Mouse (Mus musculus) neural tube, embryonic 10.5 days (tissue): ENCODE data around the gene U2af2.

Source experiments
- DNase-seq: peaks from one replicate; pipeline ENCODE4 v3.0.0-alpha.2; 2017; ENCODE audit warnings: low spot score; ENCODE audit errors: extremely low spot score

Gene U2af2

GRCm38 (mm10) chr7:5037026-5037425 lies 24.9 kb upstream of the U2af2 start:
- no peak for DNase-seq

GRCm38 (mm10) chr7:5037467-5037866 lies 24.5 kb upstream of the U2af2 start:
- no peak for DNase-seq

DNA sequence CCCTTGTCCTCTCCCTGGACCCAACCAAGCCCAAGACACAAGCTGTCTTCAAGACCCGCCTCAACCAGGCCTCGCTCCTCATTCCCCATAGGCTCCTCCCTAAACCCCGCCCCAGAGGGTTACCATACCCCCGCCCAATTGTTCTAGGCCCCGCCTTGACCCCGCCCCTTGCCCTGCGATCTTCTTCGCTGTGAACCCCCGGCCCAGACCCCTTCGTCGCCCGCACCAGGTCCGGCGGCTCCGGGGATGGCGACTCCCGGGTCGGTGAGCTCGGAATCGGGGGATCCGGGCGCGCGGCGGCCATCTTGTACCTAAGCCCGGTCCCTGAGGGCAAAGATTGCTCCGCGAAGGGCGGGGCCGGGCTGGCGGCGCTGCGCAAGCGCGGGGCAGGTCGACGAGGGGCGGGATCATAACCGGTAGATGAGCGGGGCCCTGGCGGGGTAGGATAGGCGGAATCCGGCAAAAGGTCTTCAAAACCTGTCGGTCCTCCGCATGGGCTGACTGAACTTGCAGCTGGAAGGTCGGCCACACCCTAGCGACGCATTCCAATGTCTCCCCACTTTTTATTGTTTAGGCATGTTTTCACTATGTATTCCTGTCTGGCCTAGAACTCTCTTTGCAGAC lies 23.7 kb upstream of the U2af2 start, which contains the start of gene Zfp784:
Gene Zfp784, minus strand, starts transcription at position 338 of the 624 bp plus-strand sequence.
- peak; percentile 94 for DNase-seq

DNA sequence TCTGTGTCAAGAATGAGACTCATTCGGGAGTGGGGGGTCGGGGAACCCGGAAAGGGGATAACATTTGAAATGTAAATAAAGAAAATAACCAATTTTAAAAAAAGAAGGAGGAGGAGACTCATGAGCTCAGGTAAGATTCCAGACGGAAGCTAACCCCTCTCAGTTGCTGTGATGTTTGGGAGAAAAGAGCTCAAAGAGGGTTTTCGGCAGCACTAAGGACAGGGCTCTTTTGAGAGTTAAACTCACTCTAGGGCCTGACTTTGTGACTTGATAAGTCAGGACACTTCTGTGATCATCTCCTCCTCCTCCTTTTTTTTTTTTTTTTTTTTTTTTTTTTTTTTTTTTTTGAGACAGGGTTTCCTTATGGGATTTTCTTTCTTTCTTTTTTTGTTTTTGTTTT lies 23.0 kb upstream of the U2af2 start:
- DNase-seq, result no peak

DNA sequence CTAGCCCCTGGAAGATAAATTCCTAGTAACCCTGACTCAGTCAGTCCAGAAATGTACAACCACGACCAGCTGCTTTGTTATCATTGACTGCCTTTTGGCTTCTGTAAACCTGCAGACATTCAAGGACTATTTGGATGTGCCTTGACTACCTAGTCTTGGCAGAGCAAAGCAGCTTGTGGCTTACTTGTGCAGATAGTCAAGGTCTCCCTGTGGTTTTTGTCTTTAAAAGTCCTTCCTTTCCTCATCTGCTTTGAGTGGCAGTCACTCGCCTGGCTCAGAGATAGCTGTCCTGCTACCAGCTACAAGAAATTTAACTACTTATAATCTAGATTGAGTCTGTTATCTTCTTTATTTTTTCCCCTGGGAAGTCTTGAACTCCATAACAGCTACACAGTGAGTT lies 17.0 kb upstream of the U2af2 start:
- DNase-seq, result no peak

GRCm38 (mm10) chr7:5046112-5046511 lies 15.8 kb upstream of the U2af2 start:
- no peak for DNase-seq

- DNase-seq, result no peak
Measured at GRCm38 (mm10) chr7:5047313-5047712, 14.6 kb upstream of the U2af2 start.

DNA sequence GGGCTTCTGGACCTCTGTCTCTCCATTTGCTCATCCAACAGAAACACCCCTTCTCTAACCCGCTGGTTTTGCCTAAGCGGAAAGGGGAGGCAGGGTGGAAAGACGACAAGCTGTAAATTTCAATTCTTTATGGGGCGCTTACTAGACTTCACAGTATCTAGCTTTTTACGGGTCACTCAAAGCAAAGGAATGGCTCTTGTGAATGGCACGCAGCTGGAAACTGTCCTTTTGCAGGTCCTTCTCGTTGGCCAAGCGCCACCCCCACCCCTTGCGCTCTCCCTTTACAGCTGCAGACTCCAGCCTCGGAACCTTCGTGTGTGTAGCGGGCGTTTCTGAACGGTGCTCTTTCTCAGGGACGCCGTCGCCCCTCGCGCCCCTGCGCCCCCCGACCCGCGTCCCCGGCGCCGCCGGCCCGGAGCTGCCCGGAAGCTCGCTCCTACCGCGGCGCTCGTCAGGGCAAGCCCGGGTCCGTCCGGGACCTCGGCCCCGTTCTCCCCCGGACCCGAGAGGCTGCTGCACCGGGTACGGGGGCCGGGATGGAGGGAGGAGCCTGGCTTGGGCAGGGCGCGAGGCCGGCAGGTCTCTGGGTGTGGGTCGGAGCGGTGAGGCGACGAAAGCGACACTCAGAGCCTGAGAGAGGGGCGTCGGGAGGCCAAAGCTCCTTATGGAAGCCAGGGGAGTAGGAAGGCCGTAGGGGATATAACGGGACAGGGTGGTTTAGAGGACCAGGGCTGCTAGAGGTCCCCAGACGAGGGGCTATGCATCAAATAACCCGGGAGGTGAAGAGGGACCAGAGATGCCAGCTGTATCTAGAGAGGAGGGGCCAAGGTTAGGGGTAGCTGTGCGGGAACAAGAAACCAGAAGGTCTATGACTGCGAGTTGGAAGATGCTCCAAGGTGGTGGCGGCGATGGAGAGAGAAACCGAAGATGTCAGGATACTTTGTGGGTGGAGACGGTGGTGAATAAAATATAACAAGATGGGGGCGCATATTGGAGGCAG lies 10.4 kb upstream of the U2af2 start, which contains the start of gene Zfp580:
Gene Zfp580, plus strand, starts transcription at position 346 of the 1,000 bp plus-strand sequence.
- DNase-seq, result peak; percentile 88

GRCm38 (mm10) chr7:5052438-5052837 lies 9.5 kb upstream of the U2af2 start:
- no peak for DNase-seq

DNA sequence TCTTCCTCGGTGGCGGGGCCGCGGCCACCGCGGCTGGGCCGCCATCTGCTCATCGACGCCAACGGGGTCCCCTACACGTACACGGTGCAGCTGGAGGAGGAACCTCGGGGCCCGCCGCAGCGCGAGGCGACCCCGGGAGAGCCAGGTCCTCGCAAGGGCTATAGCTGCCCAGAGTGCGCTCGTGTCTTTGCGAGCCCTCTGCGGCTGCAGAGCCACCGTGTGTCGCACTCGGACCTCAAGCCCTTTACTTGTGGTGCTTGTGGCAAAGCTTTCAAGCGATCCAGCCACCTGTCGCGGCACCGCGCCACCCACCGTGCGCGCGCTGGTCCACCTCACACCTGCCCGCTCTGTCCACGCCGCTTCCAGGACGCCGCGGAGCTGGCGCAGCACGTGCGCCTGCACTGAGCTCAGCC lies 9.0 kb upstream of the U2af2 start:
- no peak for DNase-seq

- peak; percentile 53 for DNase-seq
Measured at GRCm38 (mm10) chr7:5053456-5054179, 8.3 kb upstream of the U2af2 start.

DNA sequence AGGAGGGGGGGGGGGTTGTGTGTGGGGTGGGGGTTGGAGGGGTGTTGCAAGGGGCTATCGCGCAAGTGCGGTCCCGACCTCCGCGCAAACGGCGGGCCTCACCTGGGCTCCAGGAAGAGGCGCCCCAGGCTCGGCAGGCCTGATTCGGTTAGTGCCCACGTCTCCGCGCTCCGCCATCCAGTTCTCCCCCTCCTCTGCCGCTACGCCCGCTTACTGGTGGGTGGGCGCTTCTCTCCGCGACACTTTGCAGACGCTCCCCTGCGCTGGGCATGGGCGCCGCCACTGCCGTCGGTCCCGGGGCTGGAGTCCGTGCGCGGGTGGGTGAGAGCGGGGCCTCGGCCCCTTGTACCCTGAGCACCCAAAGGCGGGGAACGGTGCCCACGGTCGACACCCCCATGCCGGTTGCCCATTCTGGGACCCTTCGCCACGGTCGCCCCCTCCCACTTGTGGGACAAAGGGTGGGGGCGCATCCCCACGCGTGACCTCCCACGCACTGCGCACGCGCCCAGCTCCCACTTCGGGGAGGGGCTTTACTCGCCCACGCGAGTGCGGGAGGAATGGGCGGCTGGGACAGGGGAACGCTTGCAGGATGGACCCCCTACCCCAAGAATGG lies 5.2 kb upstream of the U2af2 start:
- DNase-seq, result peak; percentile 40

- no peak for DNase-seq
Measured at GRCm38 (mm10) chr7:5057381-5057780, 4.6 kb upstream of the U2af2 start.

GRCm38 (mm10) chr7:5057804-5058203 lies 4.1 kb upstream of the U2af2 start:
- DNase-seq, result peak; percentile 31

GRCm38 (mm10) chr7:5058631-5059030 lies 3.3 kb upstream of the U2af2 start:
- DNase-seq, result no peak

- DNase-seq, result no peak
Measured at GRCm38 (mm10) chr7:5059421-5059820, 2.5 kb upstream of the U2af2 start.

GRCm38 (mm10) chr7:5060239-5060731 lies 1.7 kb upstream of the U2af2 start:
- DNase-seq, result peak; percentile 81

DNA sequence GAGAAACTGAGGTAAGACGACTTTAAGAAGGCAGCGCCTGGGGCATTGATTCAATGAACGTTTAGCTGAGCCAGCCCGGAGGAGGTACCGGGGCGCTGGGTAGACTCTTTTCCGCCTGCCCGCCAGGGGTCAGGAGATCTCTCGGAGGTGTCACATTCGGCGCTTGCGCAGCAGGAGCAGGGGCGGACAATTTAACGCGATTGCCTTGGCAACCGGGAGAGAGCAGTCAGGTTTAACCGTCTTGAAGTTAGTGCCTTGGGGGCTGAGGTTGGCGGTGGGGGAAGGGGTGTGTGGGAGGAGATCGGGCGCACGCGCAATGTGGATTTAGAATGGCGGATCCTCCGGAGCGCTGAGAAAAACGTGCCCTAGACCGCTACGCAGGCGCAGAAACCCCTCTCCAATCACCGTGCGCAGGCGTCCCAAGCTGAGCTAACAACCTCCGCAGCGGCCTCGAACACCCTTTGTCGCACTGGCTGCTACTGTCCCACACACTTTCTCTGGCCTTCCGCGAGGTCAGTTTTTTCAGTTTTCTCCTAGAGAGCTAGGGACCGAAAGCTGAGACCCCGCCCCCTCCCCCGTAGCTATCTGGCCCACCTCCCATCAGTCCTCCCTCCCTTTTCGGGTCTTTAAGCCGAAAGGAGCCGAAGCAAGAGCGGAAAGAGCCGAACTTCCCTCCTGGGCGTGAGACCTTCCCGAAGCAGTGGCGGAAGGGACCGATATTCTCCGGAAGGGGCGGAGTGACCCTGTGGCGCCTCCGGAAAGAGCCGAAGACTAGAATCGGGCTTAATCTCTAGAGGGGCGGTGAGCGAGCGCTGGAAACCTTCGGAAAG lies 784 bp upstream of the U2af2 start:
- DNase-seq, result peak; percentile 97

DNA sequence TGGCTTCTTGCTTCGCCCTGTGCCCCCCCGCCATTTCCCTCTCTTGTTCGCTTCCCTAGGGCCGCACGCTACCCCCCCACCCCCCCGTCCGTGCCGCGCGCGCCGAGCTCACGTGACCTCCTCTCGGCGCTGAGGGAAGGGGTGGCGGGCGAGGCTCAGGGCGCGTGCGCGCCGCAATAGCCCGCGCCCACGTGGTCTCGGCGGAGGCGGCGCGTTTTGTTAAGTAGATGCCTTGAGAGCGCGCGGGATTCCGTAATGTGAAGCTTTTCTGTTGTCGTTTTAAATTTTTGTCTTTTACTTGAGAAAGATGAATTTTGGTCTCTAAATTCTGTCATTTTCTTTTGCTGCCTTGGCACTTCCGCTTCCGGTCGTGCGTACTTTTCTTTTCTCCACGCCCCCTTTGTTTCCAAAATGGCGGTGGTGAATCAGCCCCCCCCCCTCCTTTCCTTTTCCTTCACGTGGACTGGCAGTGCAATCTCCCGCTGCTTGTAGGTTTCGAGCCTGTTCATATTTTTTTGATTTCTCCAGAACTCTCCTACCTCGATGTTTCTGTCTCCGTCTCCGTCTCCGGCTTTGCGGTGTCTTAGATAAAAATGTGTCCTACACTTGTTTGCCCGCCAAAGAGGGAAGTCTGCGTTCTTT lies 538 bp downstream of the U2af2 start:
- peak; percentile 88 for DNase-seq

GRCm38 (mm10) chr7:5064886-5065285 lies 2.9 kb downstream of the U2af2 start:
- DNase-seq, result no peak
